20 mouse cellular contexts compared by ENCODE assay signal in genomic region chr15:83566006-83566405, GRCm38 (mm10). TPM values are rescaled to one million over a fixed set of nuclear protein-coding genes. Genes with fewer than 3 reads are reported as not detected.
DNase-seq lines count a peak whose midpoint lies in the region; ATAC-seq and TF ChIP-seq lines count a peak whose summit lies in the region.
"Had no signal": no experiment of that assay in that cellular context is flagged by ENCODE, and none has a peak within 500 bp of the region (broad histone marks: within the 10 kb centered on the region; RNA-seq: fewer than 3 reads in every experiment).

No protein-coding gene starts in this region.

- no peak for TF ChIP-seq CTCF in lung, postnatal 0 days (IDR thresholded peaks at IDR 0.05)
- no peak for TF ChIP-seq CTCF in liver, embryonic 14.5 days (IDR thresholded peaks at IDR 0.05; ENCODE audit: low read depth)

- 0 out of 2 replicates have a peak overlapping the region, but pooled peaks have one; percentile 3 for H3K4me2 ChIP-seq in lung, postnatal 0 days (replicated peaks; ENCODE audit: low read depth, low read length)
- peak overlapping the region; percentile 91 for H3K4me2 ChIP-seq in liver, embryonic 14.5 days (ENCODE audit: low read depth)
- H3K4me2 ChIP-seq: embryonic facial prominence, embryonic 13.5 days; forebrain, embryonic 12.5 days; hindbrain, embryonic 15.5 days; limb, embryonic 13.5 days; neural tube, embryonic 15.5 days had no signal

- no peak for ATAC-seq in erythroblast, adult 5-6 weeks (replicated peaks; ENCODE audit: low FRiP score, poor library complexity, severe bottlenecking)
- ATAC-seq in lung, postnatal 0 days = peak; percentile 14; the same call in 1 of the 2 replicates
- ATAC-seq in liver, embryonic 14.5 days (ENCODE audit: insufficient read depth) = no peak

- TF ChIP-seq EP300 in lung, postnatal 0 days (IDR thresholded peaks at IDR 0.05) = peak; percentile 24; the same call in 1 of the 2 replicates
- no peak for TF ChIP-seq EP300 in liver, embryonic 14.5 days (IDR thresholded peaks at IDR 0.05; ENCODE audit: low read depth)

- WGBS in lung, postnatal 0 days = 64% methylated on average over 5 of the region's 5 CpGs
- 63% methylated on average over 5 of the region's 5 CpGs for WGBS in liver, embryonic 14.5 days (ENCODE audit: insufficient replicate concordance)

- H3K4me3 ChIP-seq in erythroblast, embryonic 14.5 days (replicated peaks) = peak overlapping the region; percentile 65
- no peak overlapping the region for H3K4me3 ChIP-seq in lung, postnatal 0 days (ENCODE audit: low read depth, low read length)
- peak overlapping the region; percentile 40 to 78; a peak in 3 of 4 replicates for H3K4me3 ChIP-seq in liver, embryonic 14.5 days (ENCODE audit: insufficient read depth in 1 of 2, low read depth in 2 of 2, low read length in 2 of 2)
- H3K4me3 ChIP-seq: embryonic facial prominence, embryonic 13.5 days; forebrain, embryonic 12.5 days; hindbrain, embryonic 15.5 days; limb, embryonic 13.5 days; neural tube, embryonic 15.5 days had no signal

- H3K4me1 ChIP-seq in erythroblast, embryonic 14.5 days (ENCODE audit: control insufficient read depth) = peaks cover 86% of the 10 kb centered on the region
- H3K4me1 ChIP-seq in lung, postnatal 0 days (ENCODE audit: insufficient read depth, low read depth, low read length) = no peaks in the 10 kb centered on the region; the same call in 1 of the 2 replicates
- peaks cover 27 to 33% of the 10 kb centered on the region in 2 experiments for H3K4me1 ChIP-seq in liver, embryonic 14.5 days (replicated peaks; ENCODE audit: control insufficient read depth in 2 of 2, insufficient read depth in 2 of 2, low read length in 1 of 2)

- H3K9me3 ChIP-seq in erythroblast, embryonic 14.5 days (ENCODE audit: control insufficient read depth, low read length) = no peaks in the 10 kb centered on the region
- H3K9me3 ChIP-seq in lung, postnatal 0 days (ENCODE audit: low read length) = no peaks in the 10 kb centered on the region
- H3K9me3 ChIP-seq in liver, embryonic 14.5 days (ENCODE audit: control insufficient read depth, low read length) = no peaks in the 10 kb centered on the region
- H3K9me3 ChIP-seq: embryonic facial prominence, embryonic 13.5 days; forebrain, embryonic 12.5 days; G1E; hindbrain, embryonic 15.5 days; limb, embryonic 13.5 days; neural tube, embryonic 15.5 days had no signal

- peak overlapping the region; percentile 57 for H3K27ac ChIP-seq in lung, postnatal 0 days (ENCODE audit: low read length)
- H3K27ac ChIP-seq in liver, embryonic 14.5 days = peak overlapping the region; percentile 82
- H3K27ac ChIP-seq: embryonic facial prominence, embryonic 13.5 days; forebrain, embryonic 12.5 days; hindbrain, embryonic 15.5 days; limb, embryonic 13.5 days; neural tube, embryonic 15.5 days had no signal

- peak; percentile 34 for DNase-seq in lung, postnatal 0 days (ENCODE audit: low spot score)
- no peak for DNase-seq in lung, postnatal 10 days
- DNase-seq in liver, embryonic 14.5 days (ENCODE audit: low read depth in 3 of 3, low spot score in 3 of 3) = no peak
- no peak for DNase-seq in layer of hippocampus, adult 8-10 months (ENCODE audit: low spot score in 2 of 2)
- DNase-seq in right cerebral cortex, postnatal 14 days = no peak
- no peak for DNase-seq in cerebellum, postnatal 10 days
- DNase-seq: cerebellum, adult 11-12 months; kidney, adult 11 months; kidney, postnatal 10 days; thymus, postnatal 4 days had no signal

- no peaks in the 10 kb centered on the region for H3K27me3 ChIP-seq in erythroblast, embryonic 14.5 days (ENCODE audit: control insufficient read depth)
- no peaks in the 10 kb centered on the region for H3K27me3 ChIP-seq in lung, postnatal 0 days (replicated peaks; ENCODE audit: insufficient read depth, low read length)
- no peaks in the 10 kb centered on the region for H3K27me3 ChIP-seq in liver, embryonic 14.5 days (ENCODE audit: control insufficient read depth, insufficient read depth, low read length)

- H3K36me3 ChIP-seq in erythroblast, embryonic 14.5 days (ENCODE audit: control insufficient read depth) = peaks cover 47% of the 10 kb centered on the region
- no peaks in the 10 kb centered on the region for H3K36me3 ChIP-seq in lung, postnatal 0 days (ENCODE audit: insufficient read depth, low read length)
- no peaks in the 10 kb centered on the region for H3K36me3 ChIP-seq in liver, embryonic 14.5 days (replicated peaks; ENCODE audit: control insufficient read depth, insufficient read depth, low read depth)
- H3K36me3 ChIP-seq: embryonic facial prominence, embryonic 13.5 days; forebrain, embryonic 12.5 days; hindbrain, embryonic 15.5 days; limb, embryonic 13.5 days; neural tube, embryonic 15.5 days had no signal

- no peak overlapping the region for H3K9ac ChIP-seq in lung, postnatal 0 days (replicated peaks; ENCODE audit: low read depth)
- peak overlapping the region; percentile 64; the same call in 1 of the 2 replicates for H3K9ac ChIP-seq in liver, embryonic 14.5 days (replicated peaks)
- H3K9ac ChIP-seq: embryonic facial prominence, embryonic 13.5 days; forebrain, embryonic 12.5 days; hindbrain, embryonic 15.5 days; limb, embryonic 13.5 days; neural tube, embryonic 15.5 days had no signal

RNA-seq across cellular contexts. Expression of gene Mcat, which starts 2.4 kb away (rescaled TPM):
- 0.91 and 2.0 TPM in 2 replicates for polyA plus RNA-seq in erythroblast, embryonic 14.5 days (2012)
- total RNA-seq in erythroblast, adult 5-6 weeks (2015; ENCODE audit: low replicate concordance) = 0.38 TPM in 1 of 2 replicates, not detected in the other
- total RNA-seq in erythroblast, adult 5-6 weeks (2017; ENCODE audit: low replicate concordance) = 3.1 and 4.3 TPM in 2 replicates
- 22.8 and 24.7 TPM in 2 replicates for polyA plus RNA-seq in lung, postnatal 0 days (2015; fragmentation: Nextera tagmentation; extraction: Ambion mirVana)
- polyA plus RNA-seq in liver, embryonic 14.5 days (2012; rRNA removed) = 9.8 and 10.9 TPM in 2 replicates
- polyA plus RNA-seq in liver, embryonic 14.5 days (2014; fragmentation: Nextera tagmentation; extraction: Ambion mirVana) = 15.5 and 17.7 TPM in 2 replicates
- 10 to 100 TPM; 24.6 to 28.3 (median 26.9) TPM for total RNA-seq in layer of hippocampus, adult 8-10 months (2022)

RNA-seq across cellular contexts. Expression of gene Tspo, which starts 2.6 kb away (rescaled TPM):
- polyA plus RNA-seq in erythroblast, embryonic 14.5 days (2012) = 62.5 and 75.0 TPM in 2 replicates
- total RNA-seq in erythroblast, adult 5-6 weeks (2015; ENCODE audit: low replicate concordance) = 51.5 and 85.9 TPM in 2 replicates
- total RNA-seq in erythroblast, adult 5-6 weeks (2017; ENCODE audit: low replicate concordance) = 51.9 and 74.4 TPM in 2 replicates
- polyA plus RNA-seq in lung, postnatal 0 days (2015; fragmentation: Nextera tagmentation; extraction: Ambion mirVana) = 343 and 439 TPM in 2 replicates
- polyA plus RNA-seq in liver, embryonic 14.5 days (2012; rRNA removed) = 98.4 and 108 TPM in 2 replicates
- 243 and 246 TPM in 2 replicates for polyA plus RNA-seq in liver, embryonic 14.5 days (2014; fragmentation: Nextera tagmentation; extraction: Ambion mirVana)
- 10 to 100 TPM in 2 of 4 experiments, 1 to 10 TPM in 2; 7.0 to 23.0 (median 12.5) TPM for total RNA-seq in layer of hippocampus, adult 8-10 months (2022)

RNA-seq across cellular contexts. Expression of gene Ttll12, which starts 29.0 kb away (rescaled TPM):
- polyA plus RNA-seq in erythroblast, embryonic 14.5 days (2012) = 27.8 and 30.9 TPM in 2 replicates
- 9.4 and 16.1 TPM in 2 replicates for total RNA-seq in erythroblast, adult 5-6 weeks (2015; ENCODE audit: low replicate concordance)
- 5.9 and 9.8 TPM in 2 replicates for total RNA-seq in erythroblast, adult 5-6 weeks (2017; ENCODE audit: low replicate concordance)
- 12.3 TPM in 2 replicates for polyA plus RNA-seq in lung, postnatal 0 days (2015; fragmentation: Nextera tagmentation; extraction: Ambion mirVana)
- polyA plus RNA-seq in liver, embryonic 14.5 days (2012; rRNA removed) = 29.9 and 32.5 TPM in 2 replicates
- polyA plus RNA-seq in liver, embryonic 14.5 days (2014; fragmentation: Nextera tagmentation; extraction: Ambion mirVana) = 36.2 and 43.7 TPM in 2 replicates
- 10 to 100 TPM in 3 of 4 experiments, 1 to 10 TPM in 1; 9.5 to 13.3 (median 11.7) TPM for total RNA-seq in layer of hippocampus, adult 8-10 months (2022)

RNA-seq across cellular contexts. Expression of gene Bik, which starts 39.3 kb away (rescaled TPM):
- not detected in 2 replicates for polyA plus RNA-seq in erythroblast, embryonic 14.5 days (2012)
- total RNA-seq in erythroblast, adult 5-6 weeks (2015; ENCODE audit: low replicate concordance) = not detected in 2 replicates
- 0.84 TPM in 1 of 2 replicates, not detected in the other for total RNA-seq in erythroblast, adult 5-6 weeks (2017; ENCODE audit: low replicate concordance)
- polyA plus RNA-seq in lung, postnatal 0 days (2015; fragmentation: Nextera tagmentation; extraction: Ambion mirVana) = 33.8 and 34.6 TPM in 2 replicates
- polyA plus RNA-seq in liver, embryonic 14.5 days (2012; rRNA removed) = 1.3 and 1.8 TPM in 2 replicates
- 1.4 and 2.0 TPM in 2 replicates for polyA plus RNA-seq in liver, embryonic 14.5 days (2014; fragmentation: Nextera tagmentation; extraction: Ambion mirVana)
- total RNA-seq in layer of hippocampus, adult 8-10 months (2022) = under 1 TPM in 3 of 4 experiments, not detected in 1; 0.40 to 0.66 (median 0.47) TPM
- total RNA-seq: common myeloid progenitor, adult 5-6 weeks; G1E; monocyte, adult 5-6 weeks had no signal
- polyA plus RNA-seq: G1E had no signal

RNA-seq across cellular contexts. Expression of gene Ttll1, which starts 55.3 kb away (rescaled TPM):
- 0.13 TPM in 2 replicates for polyA plus RNA-seq in erythroblast, embryonic 14.5 days (2012)
- 8.4 and 8.5 TPM in 2 replicates for total RNA-seq in erythroblast, adult 5-6 weeks (2015; ENCODE audit: low replicate concordance)
- 1.8 and 8.3 TPM in 2 replicates for total RNA-seq in erythroblast, adult 5-6 weeks (2017; ENCODE audit: low replicate concordance)
- 13.8 and 13.9 TPM in 2 replicates for polyA plus RNA-seq in lung, postnatal 0 days (2015; fragmentation: Nextera tagmentation; extraction: Ambion mirVana)
- polyA plus RNA-seq in liver, embryonic 14.5 days (2012; rRNA removed) = 3.5 and 3.7 TPM in 2 replicates
- polyA plus RNA-seq in liver, embryonic 14.5 days (2014; fragmentation: Nextera tagmentation; extraction: Ambion mirVana) = 1.9 and 2.7 TPM in 2 replicates
- 10 to 100 TPM; 32.0 to 40.0 (median 36.2) TPM for total RNA-seq in layer of hippocampus, adult 8-10 months (2022)
